Mouse (Mus musculus): ENCODE data around the gene Kcnh2.

The Kcnh2 gene

GRCm38 (mm10) chr5:24379501-24379900, 28.1 kb upstream of the Kcnh2 start:
- no peak for DNase-seq (ENCODE audit: low read depth, low spot score)

GRCm38 (mm10) chr5:24378700-24379099, 27.3 kb upstream of the Kcnh2 start:
- no peak for DNase-seq (ENCODE audit: low read depth, low spot score)

GRCm38 (mm10) chr5:24374666-24375328, 23.4 kb upstream of the Kcnh2 start:
- no peak for DNase-seq (ENCODE audit: low read depth, low spot score)

- DNase-seq (ENCODE audit: low read depth, low spot score), result no peak
Measured at GRCm38 (mm10) chr5:24374216-24374615, 22.8 kb upstream of the Kcnh2 start.

- DNase-seq (ENCODE audit: low read depth, low spot score), result no peak
Measured at GRCm38 (mm10) chr5:24373807-24374206, 22.4 kb upstream of the Kcnh2 start.

GRCm38 (mm10) chr5:24369767-24370166, 18.4 kb upstream of the Kcnh2 start:
- DNase-seq (ENCODE audit: low read depth, low spot score), result no peak

GRCm38 (mm10) chr5:24366426-24366825, 15.0 kb upstream of the Kcnh2 start:
- DNase-seq (ENCODE audit: low read depth, low spot score), result no peak

GRCm38 (mm10) chr5:24365528-24365927, 14.1 kb upstream of the Kcnh2 start:
- no peak for DNase-seq (ENCODE audit: low read depth, low spot score)

- no peak for DNase-seq (ENCODE audit: low read depth, low spot score)
Measured at GRCm38 (mm10) chr5:24364963-24365362, 13.6 kb upstream of the Kcnh2 start.

- no peak for DNase-seq (ENCODE audit: low read depth, low spot score)
Measured at GRCm38 (mm10) chr5:24364508-24364907, 13.1 kb upstream of the Kcnh2 start, which contains the start of gene Nos3. Nos3 (plus strand) TSS chr5:24364810.

- no peak for DNase-seq (ENCODE audit: low read depth, low spot score)
Measured at GRCm38 (mm10) chr5:24364061-24364460, 12.7 kb upstream of the Kcnh2 start.

- no peak for DNase-seq (ENCODE audit: low read depth, low spot score)
Measured at GRCm38 (mm10) chr5:24363467-24363866, 12.1 kb upstream of the Kcnh2 start.

GRCm38 (mm10) chr5:24360792-24361454, 9.5 kb upstream of the Kcnh2 start:
- peak; percentile 78 for DNase-seq (ENCODE audit: low read depth, low spot score)

GRCm38 (mm10) chr5:24357461-24357860, 6.1 kb upstream of the Kcnh2 start:
- no peak for DNase-seq (ENCODE audit: low read depth, low spot score)

GRCm38 (mm10) chr5:24356764-24357163, 5.4 kb upstream of the Kcnh2 start:
- no peak for DNase-seq (ENCODE audit: low read depth, low spot score)

- DNase-seq (ENCODE audit: low read depth, low spot score), result no peak
Measured at GRCm38 (mm10) chr5:24353327-24353726, 1.9 kb upstream of the Kcnh2 start.

- no peak for DNase-seq (ENCODE audit: low read depth, low spot score)
Measured at GRCm38 (mm10) chr5:24352251-24352859, 951 bp upstream of the Kcnh2 start.

- DNase-seq (ENCODE audit: low read depth, low spot score), result peak; percentile 82
Measured at GRCm38 (mm10) chr5:24351701-24352171, 332 bp upstream of the Kcnh2 start.

- no peak for DNase-seq (ENCODE audit: low read depth, low spot score)
Measured at GRCm38 (mm10) chr5:24350531-24351250, 713 bp downstream of the Kcnh2 start.

- no peak for DNase-seq (ENCODE audit: low read depth, low spot score)
Measured at GRCm38 (mm10) chr5:24350073-24350472, 1.3 kb downstream of the Kcnh2 start.

GRCm38 (mm10) chr5:24348546-24348945, 2.9 kb downstream of the Kcnh2 start:
- DNase-seq (ENCODE audit: low read depth, low spot score), result no peak

GRCm38 (mm10) chr5:24348128-24348527, 3.3 kb downstream of the Kcnh2 start:
- DNase-seq (ENCODE audit: low read depth, low spot score), result no peak
